Mouse (Mus musculus) right cerebral cortex, postnatal 10 days (tissue): ENCODE results near the gene Mapk14.

ENCODE experiments used
- DNase-seq, 2 experiments: peaks; one replicate each; pipeline ENCODE4 v3.0.0; 2021; ENCODE audit warnings: low spot score in 2 of 2

Mapk14 gene

GRCm38 (mm10) chr17:28781290-28782045 is 90.3 kb downstream of the Mapk14 start:
- DNase-seq = no peak

GRCm38 (mm10) chr17:28785036-28785435 is 93.9 kb downstream of the Mapk14 start:
- no peak for DNase-seq

GRCm38 (mm10) chr17:28787507-28787906 is 96.4 kb downstream of the Mapk14 start:
- DNase-seq = no peak

GRCm38 (mm10) chr17:28797031-28797430 is 105.9 kb downstream of the Mapk14 start:
- no peak for DNase-seq
